Mouse (Mus musculus) kidney, postnatal 25 days (tissue): ENCODE results near the gene Tmem160.

Experiments
- DNase-seq, 2 experiments: peaks; one replicate each; pipeline ENCODE4 v3.0.0; 2021; ENCODE audit warnings: mixed read lengths in 2 of 2

Tmem160 gene

GRCm38 (mm10) chr7:16493361-16493760 lies 40.8 kb downstream of the Tmem160 start:
- peak; percentile 53 to 62 for DNase-seq

GRCm38 (mm10) chr7:16496260-16496659 lies 43.7 kb downstream of the Tmem160 start:
- DNase-seq, result no peak

DNA sequence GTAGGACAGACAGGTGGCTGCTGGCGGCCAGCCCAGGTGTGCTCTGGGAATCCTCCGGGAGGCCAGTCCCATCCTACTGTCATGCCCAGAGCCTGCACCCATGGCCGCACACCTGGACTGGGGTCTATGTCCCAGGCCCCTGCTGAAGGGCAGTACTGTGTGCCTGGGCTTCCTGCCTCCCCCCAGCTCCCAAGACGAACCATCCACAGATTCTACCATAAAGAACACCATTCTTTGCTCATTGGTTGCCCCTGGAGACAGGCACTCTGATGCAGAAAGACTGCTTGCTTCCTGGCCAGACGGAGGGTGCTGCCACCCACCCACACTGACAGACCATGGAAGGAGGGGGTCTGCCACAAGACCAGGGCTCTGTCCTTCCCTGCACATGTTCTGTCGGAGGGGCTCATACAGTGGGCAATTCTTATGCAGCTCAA lies 47.1 kb downstream of the Tmem160 start:
- no peak for DNase-seq

DNA sequence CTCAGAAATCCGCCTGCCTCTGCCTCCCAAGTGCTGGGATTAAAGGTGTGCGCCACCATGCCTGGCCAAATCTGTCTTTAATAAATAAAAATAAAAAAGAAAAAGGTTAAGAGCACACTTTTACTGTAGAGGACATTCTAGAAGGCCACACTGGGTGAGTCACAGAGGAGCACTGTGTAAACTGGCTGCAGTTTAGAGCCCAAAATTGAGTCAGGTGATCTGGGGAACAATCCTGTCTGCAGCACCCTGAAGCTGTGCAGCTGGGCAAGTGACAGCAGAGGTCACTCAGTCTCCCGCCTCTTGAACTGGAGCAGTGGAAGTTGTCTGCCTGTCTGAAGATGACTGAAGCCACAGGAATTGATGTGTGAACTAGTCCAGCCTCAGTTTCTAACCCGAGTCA lies 49.0 kb downstream of the Tmem160 start:
- no peak for DNase-seq

- DNase-seq, result peak; percentile 33 to 42
These were observed 52.1 kb downstream of the Tmem160 start for GRCm38 (mm10) chr7:16504573-16505225.
